Mouse (Mus musculus): ENCODE data around the gene Ncapg2. TPM values are rescaled to one million over a fixed set of nuclear protein-coding genes. Genes with fewer than 3 reads are reported as not detected.
A peak's percentile ranks its signal among the peaks of the same experiment; 100 is the strongest.

Ncapg2 gene
- polyA plus RNA-seq, 1 experiment from 2014 or later = 17.6 TPM

- no peaks in the 10 kb centered on the region for H3K4me1 ChIP-seq (replicated peaks; ENCODE audit: control insufficient read depth, insufficient read depth, low read length)
- 69% methylated on average over 2 of the region's 2 CpGs for WGBS
- peaks cover 2% of the 10 kb centered on the region; the same call in 1 of the 2 replicates for H3K36me3 ChIP-seq (ENCODE audit: control insufficient read depth, insufficient read depth)
- no peaks in the 10 kb centered on the region for H3K9me3 ChIP-seq (ENCODE audit: control insufficient read depth, low read length)
- no peak overlapping the region for H3K27ac ChIP-seq (ENCODE audit: low read length)
- no peak overlapping the region for H3K4me2 ChIP-seq (ENCODE audit: low read length)
- H3K9ac ChIP-seq (replicated peaks; ENCODE audit: low read depth, low read length) = no peak overlapping the region
- no peaks in the 10 kb centered on the region for H3K27me3 ChIP-seq (replicated peaks; ENCODE audit: control insufficient read depth, insufficient read depth, low read length)
- ATAC-seq = no peak
- H3K4me3 ChIP-seq (replicated peaks; ENCODE audit: low read length) = no peak overlapping the region
Observed at GRCm38 (mm10) chr12:116394327-116394726, 10.9 kb upstream of the Ncapg2 start.

GRCm38 (mm10) chr12:116395312-116395711, 9.9 kb upstream of the Ncapg2 start:
- 87% methylated on average over 2 of the region's 2 CpGs for WGBS
- ATAC-seq = no peak
- H3K36me3 ChIP-seq (ENCODE audit: control insufficient read depth, insufficient read depth) = peaks cover 2% of the 10 kb centered on the region; the same call in 1 of the 2 replicates

DNA sequence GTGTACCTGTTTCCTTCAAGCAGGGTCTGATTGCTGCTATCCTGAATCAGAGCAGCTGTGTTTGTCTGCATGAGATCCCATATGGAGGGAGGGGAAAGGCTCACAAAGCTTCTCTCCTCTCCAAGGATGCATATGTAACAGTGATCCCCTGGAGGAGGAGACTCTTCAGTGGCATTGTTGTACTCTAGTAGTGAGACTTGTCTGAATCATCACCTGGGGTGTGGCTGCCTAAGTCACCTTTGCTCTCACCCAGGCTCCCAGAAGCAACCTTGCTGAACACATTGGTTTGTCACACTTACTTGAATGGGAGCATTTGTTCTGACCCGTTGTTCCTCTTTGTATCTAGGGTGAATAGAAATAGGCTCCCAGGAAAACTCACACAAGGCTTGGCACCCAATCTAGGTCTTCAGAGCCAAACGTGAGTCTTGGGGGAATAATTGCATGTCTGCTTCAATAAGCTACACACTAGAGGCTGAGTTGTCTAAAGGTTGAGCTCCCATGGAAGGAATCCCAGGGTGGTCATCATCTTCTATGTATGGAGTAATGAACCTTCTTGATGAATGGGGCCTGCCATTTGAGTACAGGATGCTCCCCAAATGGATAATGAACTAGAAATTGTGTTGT, 9.0 kb upstream of the Ncapg2 start:
- Histone ChIP-seq H3K9ac (replicated peaks; ENCODE audit: low read depth, low read length) (no peak overlapping the region), H3K9me3 (ENCODE audit: control insufficient read depth, low read length) (peaks cover 11% of the 10 kb centered on the region), H3K27ac (ENCODE audit: low read length) (no peak overlapping the region), H3K4me1 (replicated peaks; ENCODE audit: control insufficient read depth, insufficient read depth, low read length) (no peaks in the 10 kb centered on the region), H3K4me2 (ENCODE audit: low read length) (no peak overlapping the region), H3K36me3 (ENCODE audit: control insufficient read depth, insufficient read depth) (peaks cover 2% of the 10 kb centered on the region; the same call in 1 of the 2 replicates), H3K27me3 (replicated peaks; ENCODE audit: control insufficient read depth, insufficient read depth, low read length) (no peaks in the 10 kb centered on the region), H3K4me3 (replicated peaks; ENCODE audit: low read length) (no peak overlapping the region)
- ATAC-seq = no peak
- WGBS = 46% methylated on average over 2 of the region's 2 CpGs

More at GRCm38 (mm10) chr12:116395312-116395711, 9.9 kb upstream of the Ncapg2 start:
- Histone ChIP-seq H3K9ac (replicated peaks; ENCODE audit: low read depth, low read length) (no peak overlapping the region), H3K4me2 (ENCODE audit: low read length) (no peak overlapping the region), H3K9me3 (ENCODE audit: control insufficient read depth, low read length) (peaks cover 5% of the 10 kb centered on the region; the same call in 1 of the 2 replicates), H3K4me3 (replicated peaks; ENCODE audit: low read length) (no peak overlapping the region), H3K27ac (ENCODE audit: low read length) (no peak overlapping the region), H3K4me1 (replicated peaks; ENCODE audit: control insufficient read depth, insufficient read depth, low read length) (no peaks in the 10 kb centered on the region), H3K27me3 (replicated peaks; ENCODE audit: control insufficient read depth, insufficient read depth, low read length) (no peaks in the 10 kb centered on the region)

GRCm38 (mm10) chr12:116404012-116404679, 1.1 kb upstream of the Ncapg2 start:
- ATAC-seq = no peak
- 98% methylated on average over 18 of the region's 18 CpGs for WGBS
- Histone ChIP-seq H3K9me3 (ENCODE audit: control insufficient read depth, low read length) (peaks cover 30% of the 10 kb centered on the region), H3K27me3 (replicated peaks; ENCODE audit: control insufficient read depth, insufficient read depth, low read length) (no peaks in the 10 kb centered on the region), H3K27ac (ENCODE audit: low read length) (no peak overlapping the region), H3K4me3 (replicated peaks; ENCODE audit: low read length) (peak overlapping the region; percentile 87), H3K4me1 (replicated peaks; ENCODE audit: control insufficient read depth, insufficient read depth, low read length) (peaks cover 12% of the 10 kb centered on the region), H3K4me2 (ENCODE audit: low read length) (peak overlapping the region; percentile 97), H3K9ac (replicated peaks; ENCODE audit: low read depth, low read length) (no peak overlapping the region), H3K36me3 (ENCODE audit: control insufficient read depth, insufficient read depth) (no peaks in the 10 kb centered on the region)

DNA sequence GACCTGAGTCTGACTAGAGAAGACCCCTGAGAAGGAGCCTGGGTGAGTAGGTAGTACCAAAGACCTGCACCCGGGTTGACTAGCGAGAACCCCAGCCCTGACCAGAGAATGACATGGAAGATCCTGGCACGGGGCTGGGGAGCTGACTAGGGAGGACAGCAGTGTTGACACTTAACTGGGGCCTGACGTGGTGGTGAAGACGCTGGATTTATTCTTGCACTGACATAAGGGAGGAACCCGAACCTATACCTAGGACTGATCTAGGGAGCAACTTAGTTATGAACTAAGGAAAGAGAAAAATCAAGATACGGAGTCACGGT, 594 bp downstream of the Ncapg2 start:
- peak overlapping the region; percentile 87 for H3K4me3 ChIP-seq (replicated peaks; ENCODE audit: low read length)
- H3K4me1 ChIP-seq (replicated peaks; ENCODE audit: control insufficient read depth, insufficient read depth, low read length) = peaks cover 12% of the 10 kb centered on the region
- H3K27ac ChIP-seq (ENCODE audit: low read length) = no peak overlapping the region
- H3K36me3 ChIP-seq (ENCODE audit: control insufficient read depth, insufficient read depth) = no peaks in the 10 kb centered on the region
- ATAC-seq = no peak
- peaks cover 22% of the 10 kb centered on the region for H3K9me3 ChIP-seq (ENCODE audit: control insufficient read depth, low read length)
- H3K27me3 ChIP-seq (replicated peaks; ENCODE audit: control insufficient read depth, insufficient read depth, low read length) = no peaks in the 10 kb centered on the region
- peak overlapping the region; percentile 69 for H3K9ac ChIP-seq (replicated peaks; ENCODE audit: low read depth, low read length)
- peak overlapping the region; percentile 97 for H3K4me2 ChIP-seq (ENCODE audit: low read length)
- 11% methylated on average over 8 of the region's 8 CpGs for WGBS

DNA sequence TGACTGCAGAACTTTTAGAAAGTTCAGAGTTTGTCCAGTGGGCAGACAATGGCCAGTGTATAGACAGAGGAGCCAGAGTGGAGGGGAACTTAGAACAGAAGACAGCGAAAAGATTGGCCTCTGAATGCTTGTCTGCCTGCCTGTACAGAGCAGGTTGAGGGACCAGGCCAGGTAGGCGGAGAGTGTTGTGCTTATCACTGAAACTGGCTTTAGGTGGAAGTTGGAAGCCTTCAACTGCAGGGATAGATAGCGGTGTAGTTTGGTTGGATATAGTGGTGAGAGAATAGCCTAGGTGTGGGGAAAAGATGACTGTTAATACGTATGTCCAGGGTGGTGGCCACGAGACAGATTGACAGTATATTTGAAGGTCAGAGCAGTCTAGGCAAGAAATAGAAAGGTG, 2.7 kb downstream of the Ncapg2 start:
- Histone ChIP-seq H3K27me3 (replicated peaks; ENCODE audit: control insufficient read depth, insufficient read depth, low read length) (no peaks in the 10 kb centered on the region), H3K9ac (replicated peaks; ENCODE audit: low read depth, low read length) (no peak overlapping the region), H3K4me2 (ENCODE audit: low read length) (no peak overlapping the region), H3K4me1 (replicated peaks; ENCODE audit: control insufficient read depth, insufficient read depth, low read length) (peaks cover 12% of the 10 kb centered on the region), H3K4me3 (replicated peaks; ENCODE audit: low read length) (no peak overlapping the region), H3K36me3 (ENCODE audit: control insufficient read depth, insufficient read depth) (peaks cover 3% of the 10 kb centered on the region; the same call in 1 of the 2 replicates), H3K27ac (ENCODE audit: low read length) (no peak overlapping the region), H3K9me3 (ENCODE audit: control insufficient read depth, low read length) (peaks cover 11% of the 10 kb centered on the region)
- WGBS = 92% methylated on average over 5 of the region's 5 CpGs
- no peak for ATAC-seq

DNA sequence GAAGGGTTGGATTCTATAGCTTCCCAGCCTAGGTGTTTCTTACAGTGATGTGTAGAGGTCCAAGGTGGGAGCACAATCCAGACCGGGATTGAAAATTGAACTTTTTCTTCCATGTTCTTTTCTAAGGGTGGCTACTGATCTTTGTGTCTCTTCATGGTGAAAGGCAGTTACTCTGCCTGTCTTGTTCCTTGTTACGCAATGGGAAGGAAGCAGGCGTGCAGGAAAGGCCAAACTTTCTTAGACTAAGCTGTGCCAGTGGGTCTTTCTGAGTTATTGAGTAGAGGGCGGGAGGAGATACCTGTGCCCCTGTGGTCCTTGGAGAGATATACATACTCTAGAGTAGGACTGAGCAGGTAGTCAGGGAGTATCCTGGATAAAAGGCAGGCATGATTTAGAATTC, 9.7 kb downstream of the Ncapg2 start:
- H3K9ac ChIP-seq (replicated peaks; ENCODE audit: low read depth, low read length) = no peak overlapping the region
- no peak for ATAC-seq
- peaks cover 3% of the 10 kb centered on the region; the same call in 1 of the 2 replicates for H3K36me3 ChIP-seq (ENCODE audit: control insufficient read depth, insufficient read depth)
- no peak overlapping the region for H3K4me3 ChIP-seq (replicated peaks; ENCODE audit: low read length)
- no peak overlapping the region for H3K4me2 ChIP-seq (ENCODE audit: low read length)
- no peaks in the 10 kb centered on the region for H3K27me3 ChIP-seq (replicated peaks; ENCODE audit: control insufficient read depth, insufficient read depth, low read length)
- no peaks in the 10 kb centered on the region for H3K9me3 ChIP-seq (ENCODE audit: control insufficient read depth, low read length)
- WGBS = 97% methylated on average over 4 of the region's 4 CpGs
- H3K4me1 ChIP-seq (replicated peaks; ENCODE audit: control insufficient read depth, insufficient read depth, low read length) = no peaks in the 10 kb centered on the region
- H3K27ac ChIP-seq (ENCODE audit: low read length) = no peak overlapping the region

GRCm38 (mm10) chr12:116416514-116416913, 11.3 kb downstream of the Ncapg2 start:
- 94% methylated on average over 1 of the region's 1 CpGs for WGBS
- Histone ChIP-seq H3K9me3 (ENCODE audit: control insufficient read depth, low read length) (no peaks in the 10 kb centered on the region), H3K4me1 (replicated peaks; ENCODE audit: control insufficient read depth, insufficient read depth, low read length) (no peaks in the 10 kb centered on the region), H3K27me3 (replicated peaks; ENCODE audit: control insufficient read depth, insufficient read depth, low read length) (no peaks in the 10 kb centered on the region), H3K9ac (replicated peaks; ENCODE audit: low read depth, low read length) (no peak overlapping the region), H3K27ac (ENCODE audit: low read length) (no peak overlapping the region), H3K36me3 (ENCODE audit: control insufficient read depth, insufficient read depth) (peaks cover 3% of the 10 kb centered on the region; the same call in 1 of the 2 replicates), H3K4me3 (replicated peaks; ENCODE audit: low read length) (no peak overlapping the region), H3K4me2 (ENCODE audit: low read length) (no peak overlapping the region)
- ATAC-seq = no peak

DNA sequence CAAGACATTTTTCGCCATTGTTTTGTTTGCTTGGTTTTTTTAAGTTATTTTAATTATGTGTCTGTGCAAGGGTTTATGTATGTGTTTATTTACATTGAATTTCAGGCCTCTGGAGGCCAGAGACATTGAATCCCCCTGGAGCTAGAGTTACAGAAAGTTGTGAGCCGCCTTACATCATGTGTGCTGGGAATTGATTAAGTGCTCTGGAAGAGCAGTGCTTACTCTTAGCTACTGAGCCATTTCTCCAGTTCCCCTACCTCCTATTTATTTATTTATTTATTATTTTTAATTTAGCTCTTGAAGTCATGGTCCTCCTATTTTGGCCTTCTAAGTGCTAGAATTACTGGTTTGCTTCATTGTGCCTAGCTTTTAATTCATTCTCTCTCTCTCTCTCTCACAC, 16.5 kb downstream of the Ncapg2 start:
- ATAC-seq = no peak
- Histone ChIP-seq H3K36me3 (ENCODE audit: control insufficient read depth, insufficient read depth) (peaks cover 3% of the 10 kb centered on the region; the same call in 1 of the 2 replicates), H3K9ac (replicated peaks; ENCODE audit: low read depth, low read length) (no peak overlapping the region), H3K9me3 (ENCODE audit: control insufficient read depth, low read length) (no peaks in the 10 kb centered on the region), H3K27ac (ENCODE audit: low read length) (no peak overlapping the region), H3K4me1 (replicated peaks; ENCODE audit: control insufficient read depth, insufficient read depth, low read length) (no peaks in the 10 kb centered on the region), H3K27me3 (replicated peaks; ENCODE audit: control insufficient read depth, insufficient read depth, low read length) (no peaks in the 10 kb centered on the region), H3K4me2 (ENCODE audit: low read length) (no peak overlapping the region), H3K4me3 (replicated peaks; ENCODE audit: low read length) (no peak overlapping the region)
- 95% methylated on average over 2 of the region's 2 CpGs for WGBS

Data from forebrain, embryonic 16.5 days (tissue).